In genomic region chr13:97201076-97201475, GRCm38 (mm10) we compare ENCODE assay signal across 27 mouse cellular contexts. TPM values are rescaled to one million over a fixed set of nuclear protein-coding genes. Genes with fewer than 3 reads are reported as not detected.
DNase-seq lines count a peak whose midpoint lies in the region; ATAC-seq and TF ChIP-seq lines count a peak whose summit lies in the region.
"Had no signal": no experiment of that assay in that cellular context is flagged by ENCODE, and none has a peak within 500 bp of the region (broad histone marks: within the 10 kb centered on the region; RNA-seq: fewer than 3 reads in every experiment).

No protein-coding gene starts in this region.

- no peaks in the 10 kb centered on the region for H3K36me3 ChIP-seq in forebrain, postnatal 0 days (ENCODE audit: insufficient read depth)
- no peaks in the 10 kb centered on the region for H3K36me3 ChIP-seq in forebrain, embryonic 12.5 days (replicated peaks)
- H3K36me3 ChIP-seq in stomach, embryonic 16.5 days (ENCODE audit: control insufficient read depth, insufficient read depth, low read length) = no peaks in the 10 kb centered on the region
- no peaks in the 10 kb centered on the region for H3K36me3 ChIP-seq in stomach, postnatal 0 days (ENCODE audit: control insufficient read depth, insufficient read depth, low read length)
- H3K36me3 ChIP-seq in embryonic facial prominence, embryonic 15.5 days = no peaks in the 10 kb centered on the region
- H3K36me3 ChIP-seq: embryonic facial prominence, embryonic 13.5 days; forebrain, embryonic 10.5 days; forebrain, embryonic 15.5 days had no signal

- TF ChIP-seq CTCF in forebrain, postnatal 0 days (IDR thresholded peaks at IDR 0.05; ENCODE audit: low read depth) = no peak
- no peak for TF ChIP-seq CTCF in stomach, postnatal 0 days (IDR thresholded peaks at IDR 0.05; ENCODE audit: low read depth)

- H3K4me2 ChIP-seq in forebrain, postnatal 0 days (ENCODE audit: low read depth) = no peak overlapping the region
- no peak overlapping the region for H3K4me2 ChIP-seq in forebrain, embryonic 12.5 days
- H3K4me2 ChIP-seq in stomach, embryonic 16.5 days (ENCODE audit: low read depth, low read length) = no peak overlapping the region
- no peak overlapping the region for H3K4me2 ChIP-seq in stomach, postnatal 0 days (replicated peaks; ENCODE audit: low read depth)
- H3K4me2 ChIP-seq in embryonic facial prominence, embryonic 15.5 days (replicated peaks) = no peak overlapping the region
- H3K4me2 ChIP-seq: embryonic facial prominence, embryonic 13.5 days; forebrain, embryonic 13.5 days; forebrain, embryonic 15.5 days had no signal

- no peak for TF ChIP-seq EP300 in stomach, postnatal 0 days (optimal IDR thresholded peaks at IDR 0.05)

- 70% methylated on average over 7 of the region's 7 CpGs for WGBS in forebrain, postnatal 0 days
- 80% methylated on average over 7 of the region's 7 CpGs for WGBS in forebrain, embryonic 12.5 days
- WGBS in stomach, embryonic 16.5 days = 35% methylated on average over 7 of the region's 7 CpGs
- 33% methylated on average over 7 of the region's 7 CpGs for WGBS in stomach, postnatal 0 days
- 48% methylated on average over 7 of the region's 7 CpGs for WGBS in embryonic facial prominence, embryonic 15.5 days

- no peaks in the 10 kb centered on the region for H3K9me3 ChIP-seq in forebrain, postnatal 0 days (ENCODE audit: low read length)
- no peaks in the 10 kb centered on the region for H3K9me3 ChIP-seq in forebrain, embryonic 12.5 days
- no peaks in the 10 kb centered on the region for H3K9me3 ChIP-seq in stomach, embryonic 16.5 days (replicated peaks; ENCODE audit: control insufficient read depth, low read length)
- H3K9me3 ChIP-seq in stomach, postnatal 0 days (ENCODE audit: control insufficient read depth, low read length) = no peaks in the 10 kb centered on the region
- no peaks in the 10 kb centered on the region for H3K9me3 ChIP-seq in embryonic facial prominence, embryonic 15.5 days (replicated peaks)
- H3K9me3 ChIP-seq: embryonic facial prominence, embryonic 13.5 days; forebrain, embryonic 10.5 days; forebrain, embryonic 13.5 days; forebrain, embryonic 15.5 days; G1E had no signal

- no peak overlapping the region for H3K27ac ChIP-seq in forebrain, postnatal 0 days (ENCODE audit: low read depth, low read length)
- H3K27ac ChIP-seq in forebrain, embryonic 12.5 days = no peak overlapping the region
- H3K27ac ChIP-seq in stomach, embryonic 16.5 days (ENCODE audit: low read length) = peak overlapping the region; percentile 51; the same call in 1 of the 2 replicates
- H3K27ac ChIP-seq in stomach, postnatal 0 days (replicated peaks) = no peak overlapping the region
- peak overlapping the region; percentile 48 for H3K27ac ChIP-seq in embryonic facial prominence, embryonic 15.5 days (replicated peaks)
- H3K27ac ChIP-seq: embryonic facial prominence, embryonic 13.5 days; forebrain, embryonic 10.5 days; forebrain, embryonic 13.5 days; forebrain, embryonic 15.5 days had no signal

- H3K4me3 ChIP-seq in forebrain, postnatal 0 days (ENCODE audit: low read depth, low read length) = no peak overlapping the region
- no peak overlapping the region for H3K4me3 ChIP-seq in forebrain, embryonic 12.5 days (replicated peaks)
- H3K4me3 ChIP-seq in stomach, embryonic 16.5 days (replicated peaks; ENCODE audit: low read length) = no peak overlapping the region
- H3K4me3 ChIP-seq in stomach, postnatal 0 days (ENCODE audit: low read depth, low read length) = no peak overlapping the region
- no peak overlapping the region for H3K4me3 ChIP-seq in embryonic facial prominence, embryonic 15.5 days (replicated peaks)
- H3K4me3 ChIP-seq: embryonic facial prominence, embryonic 13.5 days; erythroblast, embryonic 14.5 days; forebrain, embryonic 10.5 days; forebrain, embryonic 13.5 days; forebrain, embryonic 15.5 days had no signal

- peak; percentile 32; the same call in 1 of the 2 replicates for ATAC-seq in forebrain, postnatal 0 days
- ATAC-seq in forebrain, embryonic 12.5 days (ENCODE audit: low FRiP score) = no peak
- no peak for ATAC-seq in stomach, embryonic 16.5 days (ENCODE audit: insufficient read depth, low FRiP score)
- no peak for ATAC-seq in stomach, postnatal 0 days (ENCODE audit: low FRiP score, low TSS enrichment)
- ATAC-seq in embryonic facial prominence, embryonic 15.5 days (ENCODE audit: insufficient number of reproducible peaks, low FRiP score, low TSS enrichment, low read depth) = no peak
- ATAC-seq: activated CD4-positive, CD25-positive, alpha-beta regulatory T cell, adult 4 months; CD4-positive, CD25-positive, alpha-beta regulatory T cell, adult 4 months; forebrain, embryonic 13.5 days; forebrain, embryonic 15.5 days; Patski had no signal

- DNase-seq in forebrain, postnatal 0 days = no peak
- DNase-seq in stomach, postnatal 0 days (ENCODE audit: low spot score) = no peak
- DNase-seq in R1 (ENCODE audit: low read depth, low spot score) = peak; percentile 80
- no peak for DNase-seq in thymus, adult 18-20 months
- no peak for DNase-seq in frontal cortex, postnatal 14 days (ENCODE audit: low spot score in 2 of 2)
- DNase-seq: adrenal gland, adult 8-10 months; adrenal gland, postnatal 14 days; adrenal gland, postnatal 36 days; B cell, adult 2 months; cerebellum, adult 11-12 months; cerebellum, adult 2 months; cerebellum, adult 9-10 months; cerebellum, postnatal 10 days; cerebellum, postnatal 25 days had no signal

- H3K27me3 ChIP-seq in forebrain, postnatal 0 days (ENCODE audit: insufficient read depth, low read length) = no peaks in the 10 kb centered on the region
- H3K27me3 ChIP-seq in forebrain, embryonic 12.5 days = peaks cover 7% of the 10 kb centered on the region
- no peaks in the 10 kb centered on the region for H3K27me3 ChIP-seq in stomach, embryonic 16.5 days (ENCODE audit: control insufficient read depth, insufficient read depth, low read length)
- no peaks in the 10 kb centered on the region for H3K27me3 ChIP-seq in stomach, postnatal 0 days (ENCODE audit: control insufficient read depth, insufficient read depth, low read length)
- no peaks in the 10 kb centered on the region for H3K27me3 ChIP-seq in embryonic facial prominence, embryonic 15.5 days
- H3K27me3 ChIP-seq: CH12.LX; embryonic facial prominence, embryonic 13.5 days; forebrain, embryonic 13.5 days; forebrain, embryonic 15.5 days; Patski had no signal

- no peak overlapping the region for H3K9ac ChIP-seq in forebrain, postnatal 0 days
- no peak overlapping the region for H3K9ac ChIP-seq in forebrain, embryonic 12.5 days
- no peak overlapping the region for H3K9ac ChIP-seq in stomach, embryonic 16.5 days (ENCODE audit: low read length)
- H3K9ac ChIP-seq in stomach, postnatal 0 days (ENCODE audit: low read length) = no peak overlapping the region
- no peak overlapping the region for H3K9ac ChIP-seq in embryonic facial prominence, embryonic 15.5 days
- H3K9ac ChIP-seq: embryonic facial prominence, embryonic 13.5 days; forebrain, embryonic 13.5 days; forebrain, embryonic 15.5 days had no signal

- no peaks in the 10 kb centered on the region for H3K4me1 ChIP-seq in forebrain, postnatal 0 days (ENCODE audit: insufficient read depth)
- H3K4me1 ChIP-seq in forebrain, embryonic 12.5 days = 0 out of 2 replicates have a peak, but pooled peaks cover 6% of the 10 kb centered on the region
- H3K4me1 ChIP-seq in stomach, embryonic 16.5 days (ENCODE audit: control insufficient read depth, insufficient read depth, low read length) = peaks cover 9% of the 10 kb centered on the region; the same call in 1 of the 2 replicates
- no peaks in the 10 kb centered on the region for H3K4me1 ChIP-seq in stomach, postnatal 0 days (replicated peaks; ENCODE audit: control insufficient read depth, insufficient read depth)
- H3K4me1 ChIP-seq in embryonic facial prominence, embryonic 15.5 days = peaks cover 10% of the 10 kb centered on the region; the same call in 1 of the 2 replicates

RNA-seq across cellular contexts. Expression of gene Hexb, which starts 2.9 kb away (rescaled TPM):
- 49.2 and 54.3 TPM in 2 replicates for total RNA-seq in forebrain, postnatal 0 days (2014; rRNA removed)
- polyA plus RNA-seq in forebrain, postnatal 0 days (2015; fragmentation: Nextera tagmentation; extraction: Ambion mirVana) = 49.2 and 50.6 TPM in 2 replicates
- polyA plus RNA-seq in forebrain, embryonic 12.5 days (2016; fragmentation: Nextera tagmentation; extraction: Ambion mirVana) = 18.4 and 20.6 TPM in 2 replicates
- polyA plus RNA-seq in stomach, embryonic 16.5 days (2015; fragmentation: Nextera tagmentation; extraction: Ambion mirVana) = 53.1 and 59.9 TPM in 2 replicates
- 27.0 and 28.7 TPM in 2 replicates for polyA plus RNA-seq in stomach, postnatal 0 days (2015; fragmentation: Nextera tagmentation; extraction: Ambion mirVana)
- polyA plus RNA-seq in embryonic facial prominence, embryonic 15.5 days (2015; fragmentation: Nextera tagmentation; extraction: Ambion mirVana) = 46.0 and 49.6 TPM in 2 replicates

RNA-seq across cellular contexts. Expression of gene Enc1, which starts 39.8 kb away (rescaled TPM):
- total RNA-seq in forebrain, postnatal 0 days (2014; rRNA removed) = 423 and 513 TPM in 2 replicates
- polyA plus RNA-seq in forebrain, postnatal 0 days (2015; fragmentation: Nextera tagmentation; extraction: Ambion mirVana) = 76.8 and 80.3 TPM in 2 replicates
- polyA plus RNA-seq in forebrain, embryonic 12.5 days (2016; fragmentation: Nextera tagmentation; extraction: Ambion mirVana) = 23.9 and 26.9 TPM in 2 replicates
- polyA plus RNA-seq in stomach, embryonic 16.5 days (2015; fragmentation: Nextera tagmentation; extraction: Ambion mirVana) = 8.5 and 9.3 TPM in 2 replicates
- polyA plus RNA-seq in stomach, postnatal 0 days (2015; fragmentation: Nextera tagmentation; extraction: Ambion mirVana) = 3.3 and 3.5 TPM in 2 replicates
- polyA plus RNA-seq in embryonic facial prominence, embryonic 15.5 days (2015; fragmentation: Nextera tagmentation; extraction: Ambion mirVana) = 10.1 and 10.6 TPM in 2 replicates

Comparison
In these comparisons a context has a peak if more than half of its experiments do, and no peak if none do; other contexts are left out.
1. H3K27ac ChIP-seq: peak in stomach, embryonic 16.5 days (single experiment) and embryonic facial prominence, embryonic 15.5 days (single experiment); none in forebrain, postnatal 0 days (single experiment), forebrain, embryonic 12.5 days (single experiment) and stomach, postnatal 0 days (single experiment).